Mouse (Mus musculus): Measurements from ENCODE around the gene Pde4dip. TPM values are rescaled to one million over a fixed set of nuclear protein-coding genes. Genes with fewer than 3 reads are reported as not detected.

Pde4dip gene
- polyA plus RNA-seq, 1 experiment from 2014 or later: 82.1 TPM

- Histone ChIP-seq H3K4me3 (replicated peaks; ENCODE audit: low read length) (no peak overlapping the region), H3K36me3 (ENCODE audit: control insufficient read depth, insufficient read depth) (no peaks in the 10 kb centered on the region), H3K27me3 (replicated peaks; ENCODE audit: control insufficient read depth, insufficient read depth, low read length) (no peaks in the 10 kb centered on the region), H3K9me3 (ENCODE audit: control insufficient read depth, low read length) (no peaks in the 10 kb centered on the region), H3K27ac (ENCODE audit: low read length) (no peak overlapping the region), H3K4me2 (ENCODE audit: low read length) (no peak overlapping the region), H3K9ac (replicated peaks; ENCODE audit: low read depth, low read length) (no peak overlapping the region), H3K4me1 (replicated peaks; ENCODE audit: control insufficient read depth, insufficient read depth, low read length) (no peaks in the 10 kb centered on the region; the same call in 1 of the 2 replicates)
- ATAC-seq: no peak
- WGBS: 82% methylated on average over 1 of the region's 1 CpGs
Measured at GRCm38 (mm10) chr3:97774861-97775260, 113.6 kb downstream of the Pde4dip start.

GRCm38 (mm10) chr3:97767771-97768762 lies 120.4 kb downstream of the Pde4dip start:
- Histone ChIP-seq H3K4me2 (ENCODE audit: low read length) (peak overlapping the region; percentile 94), H3K27me3 (replicated peaks; ENCODE audit: control insufficient read depth, insufficient read depth, low read length) (no peaks in the 10 kb centered on the region), H3K9ac (replicated peaks; ENCODE audit: low read depth, low read length) (peak overlapping the region; percentile 86), H3K27ac (ENCODE audit: low read length) (peak overlapping the region; percentile 99), H3K4me1 (replicated peaks; ENCODE audit: control insufficient read depth, insufficient read depth, low read length) (peaks cover 32% of the 10 kb centered on the region), H3K36me3 (ENCODE audit: control insufficient read depth, insufficient read depth) (no peaks in the 10 kb centered on the region), H3K4me3 (replicated peaks; ENCODE audit: low read length) (peak overlapping the region; percentile 69), H3K9me3 (ENCODE audit: control insufficient read depth, low read length) (no peaks in the 10 kb centered on the region)
- ATAC-seq: peak; percentile 98
- 3% methylated on average over 47 of the region's 47 CpGs for WGBS

- ATAC-seq: no peak
- H3K36me3 ChIP-seq (ENCODE audit: control insufficient read depth, insufficient read depth): no peaks in the 10 kb centered on the region
- H3K27ac ChIP-seq (ENCODE audit: low read length): peak overlapping the region; percentile 99
- H3K4me3 ChIP-seq (replicated peaks; ENCODE audit: low read length): peak overlapping the region; percentile 69
- H3K4me1 ChIP-seq (replicated peaks; ENCODE audit: control insufficient read depth, insufficient read depth, low read length): peaks cover 34% of the 10 kb centered on the region
- H3K9me3 ChIP-seq (ENCODE audit: control insufficient read depth, low read length): no peaks in the 10 kb centered on the region
- H3K9ac ChIP-seq (replicated peaks; ENCODE audit: low read depth, low read length): peak overlapping the region; percentile 86
- peak overlapping the region; percentile 94 for H3K4me2 ChIP-seq (ENCODE audit: low read length)
- no peaks in the 10 kb centered on the region for H3K27me3 ChIP-seq (replicated peaks; ENCODE audit: control insufficient read depth, insufficient read depth, low read length)
- 2% methylated on average over 40 of the region's 40 CpGs for WGBS
Measured at GRCm38 (mm10) chr3:97767041-97767770, 121.3 kb downstream of the Pde4dip start.

- no peak overlapping the region; the same call in 1 of the 2 replicates for H3K27ac ChIP-seq (ENCODE audit: low read length)
- H3K9me3 ChIP-seq (ENCODE audit: control insufficient read depth, low read length): no peaks in the 10 kb centered on the region
Measured at GRCm38 (mm10) chr3:97766459-97766858, 122.0 kb downstream of the Pde4dip start.

GRCm38 (mm10) chr3:97764152-97764551 lies 124.4 kb downstream of the Pde4dip start:
- Histone ChIP-seq H3K9me3 (ENCODE audit: control insufficient read depth, low read length) (no peaks in the 10 kb centered on the region), H3K4me3 (replicated peaks; ENCODE audit: low read length) (peak overlapping the region; percentile 35), H3K27me3 (replicated peaks; ENCODE audit: control insufficient read depth, insufficient read depth, low read length) (no peaks in the 10 kb centered on the region), H3K27ac (ENCODE audit: low read length) (no peak overlapping the region), H3K36me3 (ENCODE audit: control insufficient read depth, insufficient read depth) (no peaks in the 10 kb centered on the region), H3K4me1 (replicated peaks; ENCODE audit: control insufficient read depth, insufficient read depth, low read length) (peaks cover 34% of the 10 kb centered on the region), H3K4me2 (ENCODE audit: low read length) (peak overlapping the region; percentile 54), H3K9ac (replicated peaks; ENCODE audit: low read depth, low read length) (peak overlapping the region; percentile 33; the same call in 1 of the 2 replicates)
- 51% methylated on average over 5 of the region's 5 CpGs for WGBS
- no peak for ATAC-seq

More at GRCm38 (mm10) chr3:97766459-97766858, 122.0 kb downstream of the Pde4dip start:
- peak overlapping the region; percentile 86 for H3K9ac ChIP-seq (replicated peaks; ENCODE audit: low read depth, low read length)
- ATAC-seq: no peak
- no peaks in the 10 kb centered on the region for H3K27me3 ChIP-seq (replicated peaks; ENCODE audit: control insufficient read depth, insufficient read depth, low read length)
- peaks cover 34% of the 10 kb centered on the region for H3K4me1 ChIP-seq (replicated peaks; ENCODE audit: control insufficient read depth, insufficient read depth, low read length)
- WGBS: 46% methylated on average over 9 of the region's 9 CpGs
- H3K4me3 ChIP-seq (replicated peaks; ENCODE audit: low read length): peak overlapping the region; percentile 69
- peak overlapping the region; percentile 94 for H3K4me2 ChIP-seq (ENCODE audit: low read length)
- H3K36me3 ChIP-seq (ENCODE audit: control insufficient read depth, insufficient read depth): no peaks in the 10 kb centered on the region

- Histone ChIP-seq H3K27me3 (replicated peaks; ENCODE audit: control insufficient read depth, insufficient read depth, low read length) (no peaks in the 10 kb centered on the region), H3K9me3 (ENCODE audit: control insufficient read depth, low read length) (no peaks in the 10 kb centered on the region), H3K27ac (ENCODE audit: low read length) (no peak overlapping the region), H3K4me3 (replicated peaks; ENCODE audit: low read length) (no peak overlapping the region), H3K4me1 (replicated peaks; ENCODE audit: control insufficient read depth, insufficient read depth, low read length) (peaks cover 34% of the 10 kb centered on the region), H3K9ac (replicated peaks; ENCODE audit: low read depth, low read length) (no peak overlapping the region), H3K4me2 (ENCODE audit: low read length) (no peak overlapping the region), H3K36me3 (ENCODE audit: control insufficient read depth, insufficient read depth) (peaks cover 8% of the 10 kb centered on the region)
- ATAC-seq: no peak
- 90% methylated on average over 6 of the region's 6 CpGs for WGBS
Measured at GRCm38 (mm10) chr3:97761951-97762350, 126.6 kb downstream of the Pde4dip start.

GRCm38 (mm10) chr3:97761168-97761567 lies 127.3 kb downstream of the Pde4dip start:
- ATAC-seq: no peak
- peaks cover 27% of the 10 kb centered on the region for H3K4me1 ChIP-seq (replicated peaks; ENCODE audit: control insufficient read depth, insufficient read depth, low read length)
- WGBS: 94% methylated on average over 5 of the region's 5 CpGs
- no peak overlapping the region for H3K9ac ChIP-seq (replicated peaks; ENCODE audit: low read depth, low read length)
- no peaks in the 10 kb centered on the region for H3K9me3 ChIP-seq (ENCODE audit: control insufficient read depth, low read length)
- no peak overlapping the region for H3K27ac ChIP-seq (ENCODE audit: low read length)
- peaks cover 15% of the 10 kb centered on the region for H3K36me3 ChIP-seq (ENCODE audit: control insufficient read depth, insufficient read depth)
- no peak overlapping the region for H3K4me2 ChIP-seq (ENCODE audit: low read length)
- H3K4me3 ChIP-seq (replicated peaks; ENCODE audit: low read length): no peak overlapping the region
- no peaks in the 10 kb centered on the region for H3K27me3 ChIP-seq (replicated peaks; ENCODE audit: control insufficient read depth, insufficient read depth, low read length)

- no peak overlapping the region for H3K9ac ChIP-seq (replicated peaks; ENCODE audit: low read depth, low read length)
- H3K4me3 ChIP-seq (replicated peaks; ENCODE audit: low read length): no peak overlapping the region
- H3K27ac ChIP-seq (ENCODE audit: low read length): no peak overlapping the region
- 90% methylated on average over 5 of the region's 5 CpGs for WGBS
- no peaks in the 10 kb centered on the region for H3K27me3 ChIP-seq (replicated peaks; ENCODE audit: control insufficient read depth, insufficient read depth, low read length)
- peaks cover 18% of the 10 kb centered on the region for H3K4me1 ChIP-seq (replicated peaks; ENCODE audit: control insufficient read depth, insufficient read depth, low read length)
- H3K4me2 ChIP-seq (ENCODE audit: low read length): no peak overlapping the region
- H3K9me3 ChIP-seq (ENCODE audit: control insufficient read depth, low read length): no peaks in the 10 kb centered on the region
- H3K36me3 ChIP-seq (ENCODE audit: control insufficient read depth, insufficient read depth): peaks cover 24% of the 10 kb centered on the region
- no peak for ATAC-seq
Measured at GRCm38 (mm10) chr3:97759846-97760245, 128.7 kb downstream of the Pde4dip start.

- H3K36me3 ChIP-seq (ENCODE audit: control insufficient read depth, insufficient read depth): peaks cover 41% of the 10 kb centered on the region
- no peak overlapping the region for H3K27ac ChIP-seq (ENCODE audit: low read length)
- 95% methylated on average over 10 of the region's 10 CpGs for WGBS
- H3K4me2 ChIP-seq (ENCODE audit: low read length): no peak overlapping the region
- H3K27me3 ChIP-seq (replicated peaks; ENCODE audit: control insufficient read depth, insufficient read depth, low read length): no peaks in the 10 kb centered on the region
- H3K4me1 ChIP-seq (replicated peaks; ENCODE audit: control insufficient read depth, insufficient read depth, low read length): no peaks in the 10 kb centered on the region; the same call in 1 of the 2 replicates
- H3K9ac ChIP-seq (replicated peaks; ENCODE audit: low read depth, low read length): no peak overlapping the region
- no peak overlapping the region for H3K4me3 ChIP-seq (replicated peaks; ENCODE audit: low read length)
- H3K9me3 ChIP-seq (ENCODE audit: control insufficient read depth, low read length): no peaks in the 10 kb centered on the region
- no peak for ATAC-seq
Measured at GRCm38 (mm10) chr3:97757501-97757900, 131.0 kb downstream of the Pde4dip start.

Data from forebrain, embryonic 16.5 days (tissue).